Mouse (Mus musculus): ENCODE results near the gene Gm16223.

GRCm38 (mm10) chr5:42228631-42229030, 160.9 kb downstream of the Gm16223 start:
- TF ChIP-seq POLR2A (IDR thresholded peaks at IDR 0.05; ENCODE audit: control insufficient read depth in 1 of 2, insufficient read depth in 1 of 2, low read depth in 1 of 2, low read length in 2 of 2, poor library complexity in 1 of 2) (no peak), CTCF (IDR thresholded peaks at IDR 0.05 in 2 of 3, conservative IDR thresholded peaks at IDR 0.05 in 1 of 3; ENCODE audit: control insufficient read depth in 1 of 3, insufficient read depth in 1 of 3, low read depth in 2 of 3, low read length in 3 of 3, poor library complexity in 1 of 3, severe bottlenecking in 1 of 3) (no peak), BHLHE40 (IDR thresholded peaks at IDR 0.05; ENCODE audit: borderline replicate concordance, low read depth, low read length) (no peak), SMC3 (IDR thresholded peaks at IDR 0.05; ENCODE audit: low read depth, low read length) (no peak), MAX (IDR thresholded peaks at IDR 0.05; ENCODE audit: low read length) (no peak), CHD1 (IDR thresholded peaks at IDR 0.05; ENCODE audit: low read depth, low read length) (no peak), NRF1 (IDR thresholded peaks at IDR 0.05; ENCODE audit: insufficient read depth, low read depth, low read length, poor library complexity, severe bottlenecking) (no peak), ZNF384 (IDR thresholded peaks at IDR 0.05; ENCODE audit: low read depth, low read length) (no peak)

Measured in MEL (cell line).